48 mouse cellular contexts compared by ENCODE assay signal in the genomic region with DNA sequence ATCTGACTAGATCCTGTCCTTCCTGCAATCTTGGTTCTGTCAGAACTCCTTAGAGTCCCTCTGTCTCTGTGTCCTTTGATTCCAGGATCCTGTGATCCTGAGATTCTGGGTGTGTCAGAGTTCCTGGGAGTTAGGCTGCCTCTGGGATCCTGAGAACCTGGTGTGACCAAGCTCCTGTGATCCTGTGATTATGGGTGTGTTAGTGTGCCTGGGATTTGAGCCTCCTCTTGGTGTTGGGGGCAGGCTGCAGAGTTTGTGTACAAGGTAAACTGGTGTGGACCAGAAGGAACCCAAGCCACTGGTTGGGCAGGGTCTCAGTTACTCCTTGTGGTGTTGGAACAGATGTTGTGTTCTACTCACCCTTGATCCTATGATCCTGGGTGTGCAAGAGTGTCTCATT. TPM values are rescaled to one million over a fixed set of nuclear protein-coding genes. Genes with fewer than 3 reads are reported as not detected.
"Had no signal": no experiment of that assay in that cellular context is flagged by ENCODE, and none has a peak within 500 bp of the region (broad histone marks: within the 10 kb centered on the region; RNA-seq: fewer than 3 reads in every experiment).

No protein-coding gene starts in this region.

- DNase-seq: heart, postnatal 10 days; heart, postnatal 14 days; heart, postnatal 36 days; heart, postnatal 4 days; kidney, adult 11 months; kidney, adult 18-20 months; kidney, adult 2 months; kidney, adult 8-10 months; kidney, adult 9 months; kidney, postnatal 10 days; kidney, postnatal 14 days; kidney, postnatal 25 days; kidney, postnatal 36 days; kidney, postnatal 4 days; layer of hippocampus, adult 9-11 months; layer of hippocampus, postnatal 36 days had no signal

- H3K27ac ChIP-seq: heart, embryonic 13.5 days; heart, embryonic 15.5 days; hindbrain, embryonic 10.5 days; hindbrain, embryonic 12.5 days; hindbrain, embryonic 13.5 days; hindbrain, embryonic 14.5 days; hindbrain, embryonic 15.5 days; hindbrain, postnatal 0 days; intestine, embryonic 15.5 days; kidney, embryonic 15.5 days; kidney, postnatal 0 days; layer of hippocampus, adult 2 months; left cerebral cortex, adult 2 months had no signal

- H3K4me3 ChIP-seq: heart, embryonic 12.5 days; heart, embryonic 13.5 days; heart, embryonic 15.5 days; hindbrain, embryonic 10.5 days; hindbrain, embryonic 12.5 days; hindbrain, embryonic 13.5 days; hindbrain, embryonic 15.5 days; intestine, embryonic 15.5 days; kidney, embryonic 15.5 days; layer of hippocampus, adult 2 months; left cerebral cortex, adult 2 months had no signal

- H3K4me2 ChIP-seq: heart, embryonic 11.5 days; heart, embryonic 12.5 days; heart, embryonic 13.5 days; heart, embryonic 15.5 days; hindbrain, embryonic 12.5 days; hindbrain, embryonic 13.5 days; hindbrain, embryonic 14.5 days; hindbrain, embryonic 15.5 days; intestine, embryonic 15.5 days; kidney, embryonic 15.5 days had no signal

- H3K36me3 ChIP-seq: heart, embryonic 12.5 days; heart, embryonic 13.5 days; heart, embryonic 15.5 days; hindbrain, embryonic 10.5 days; hindbrain, embryonic 12.5 days; hindbrain, embryonic 13.5 days; hindbrain, embryonic 15.5 days; intestine, embryonic 15.5 days; kidney, embryonic 15.5 days had no signal

- H3K9ac ChIP-seq: heart, embryonic 12.5 days; heart, embryonic 13.5 days; heart, embryonic 15.5 days; hindbrain, embryonic 12.5 days; hindbrain, embryonic 13.5 days; hindbrain, embryonic 14.5 days; hindbrain, embryonic 15.5 days; intestine, embryonic 15.5 days; kidney, embryonic 15.5 days had no signal

- H3K9me3 ChIP-seq: heart, embryonic 15.5 days; hindbrain, embryonic 15.5 days; intestine, embryonic 15.5 days had no signal

- H3K4me1 ChIP-seq: heart, embryonic 15.5 days; hindbrain, embryonic 10.5 days; hindbrain, embryonic 12.5 days; hindbrain, embryonic 13.5 days; hindbrain, embryonic 15.5 days; intestine, embryonic 15.5 days; kidney, embryonic 15.5 days had no signal

- H3K27me3 ChIP-seq: heart, embryonic 12.5 days; heart, embryonic 13.5 days; heart, embryonic 15.5 days; hindbrain, embryonic 12.5 days; hindbrain, embryonic 13.5 days; hindbrain, embryonic 15.5 days; intestine, embryonic 15.5 days; kidney, embryonic 15.5 days had no signal

- ATAC-seq: hindbrain, embryonic 16.5 days; hindbrain, postnatal 0 days; inflammation-experienced regulatory T-cells, adult 6 months; intestine, embryonic 15.5 days; intestine, embryonic 16.5 days; intestine, postnatal 0 days had no signal

RNA-seq across cellular contexts. Expression of gene Gm30302, which starts 42.4 kb away (rescaled TPM):
- total RNA-seq: hematopoietic stem cell, adult 5-6 weeks; hindbrain, postnatal 0 days; layer of hippocampus, adult 18-20 months; layer of hippocampus, adult 2 months; layer of hippocampus, adult 8-10 months; layer of hippocampus, postnatal 10 days; layer of hippocampus, postnatal 14 days; layer of hippocampus, postnatal 25 days; layer of hippocampus, postnatal 36 days; left cerebral cortex, adult 18-20 months; left cerebral cortex, adult 2 months had no signal
- polyA plus RNA-seq: heart, embryonic 12.5 days; heart, embryonic 13.5 days; heart, embryonic 15.5 days; heart, embryonic 16.5 days; hindbrain, embryonic 10.5 days; hindbrain, embryonic 11.5 days; hindbrain, embryonic 12.5 days; hindbrain, embryonic 13.5 days; hindbrain, embryonic 15.5 days; hindbrain, embryonic 16.5 days; hindbrain, postnatal 0 days; inflammation-experienced regulatory T-cells, adult 6 months; intestine, embryonic 14.5 days; intestine, embryonic 15.5 days; intestine, embryonic 16.5 days; intestine, postnatal 0 days; kidney, adult 2 months; kidney, embryonic 14.5 days; kidney, embryonic 15.5 days; kidney, embryonic 16.5 days; kidney, postnatal 0 days; large intestine, adult 2 months had no signal
